Mouse (Mus musculus): ENCODE measurements at regions not wholly inside any gene's neighbourhood (a gene's known extent, or its start where the extent isn't known, plus 50 kb on each side); places are given as distances from the start of the nearest gene placed in this dataset.

DNA sequence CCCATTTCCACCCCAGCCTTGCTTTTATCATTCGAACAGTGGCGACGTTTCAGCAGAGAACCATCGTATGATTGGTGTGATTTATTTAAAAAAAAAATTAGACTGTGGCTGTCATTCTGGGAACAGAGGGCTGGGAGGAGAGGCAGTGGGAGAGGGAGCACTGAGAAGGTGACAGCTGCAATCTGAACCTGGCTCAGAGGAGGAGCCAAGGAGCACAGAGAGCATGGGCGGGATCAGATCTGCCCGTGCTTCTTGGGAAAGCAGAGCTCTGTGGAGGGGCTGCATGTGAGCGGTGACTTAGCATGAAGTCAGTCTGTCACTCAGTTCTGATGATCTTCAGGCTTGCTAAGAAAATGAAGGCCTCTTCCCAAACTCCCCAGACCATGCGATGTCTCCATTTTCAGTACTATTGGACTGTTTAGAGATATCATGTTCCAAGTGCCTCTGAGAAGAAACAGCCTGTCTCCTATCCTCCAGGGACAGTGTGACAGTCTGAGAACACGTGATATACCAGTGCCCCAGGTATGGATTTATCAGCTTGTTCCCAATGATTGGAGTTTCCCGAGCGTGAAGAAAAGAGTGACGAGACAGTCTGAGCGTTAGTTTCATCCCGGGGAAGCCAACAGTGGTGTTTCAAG, 129.3 kb downstream of the Nufip1 start:
- TF ChIP-seq CTCF (IDR thresholded peaks at IDR 0.05; ENCODE audit: insufficient read depth, low read length) (no peak), POLR2A (IDR thresholded peaks at IDR 0.05; ENCODE audit: borderline replicate concordance, extremely low read depth, low read depth, low read length) (no peak)
